Mouse (Mus musculus): Measurements from ENCODE around the gene Tspan17. TPM values are rescaled to one million over a fixed set of nuclear protein-coding genes. Genes with fewer than 3 reads are reported as not detected.

Tspan17 gene
- polyA plus RNA-seq (2017; shearing (Covaris generic)) = 10.9 TPM

DNA sequence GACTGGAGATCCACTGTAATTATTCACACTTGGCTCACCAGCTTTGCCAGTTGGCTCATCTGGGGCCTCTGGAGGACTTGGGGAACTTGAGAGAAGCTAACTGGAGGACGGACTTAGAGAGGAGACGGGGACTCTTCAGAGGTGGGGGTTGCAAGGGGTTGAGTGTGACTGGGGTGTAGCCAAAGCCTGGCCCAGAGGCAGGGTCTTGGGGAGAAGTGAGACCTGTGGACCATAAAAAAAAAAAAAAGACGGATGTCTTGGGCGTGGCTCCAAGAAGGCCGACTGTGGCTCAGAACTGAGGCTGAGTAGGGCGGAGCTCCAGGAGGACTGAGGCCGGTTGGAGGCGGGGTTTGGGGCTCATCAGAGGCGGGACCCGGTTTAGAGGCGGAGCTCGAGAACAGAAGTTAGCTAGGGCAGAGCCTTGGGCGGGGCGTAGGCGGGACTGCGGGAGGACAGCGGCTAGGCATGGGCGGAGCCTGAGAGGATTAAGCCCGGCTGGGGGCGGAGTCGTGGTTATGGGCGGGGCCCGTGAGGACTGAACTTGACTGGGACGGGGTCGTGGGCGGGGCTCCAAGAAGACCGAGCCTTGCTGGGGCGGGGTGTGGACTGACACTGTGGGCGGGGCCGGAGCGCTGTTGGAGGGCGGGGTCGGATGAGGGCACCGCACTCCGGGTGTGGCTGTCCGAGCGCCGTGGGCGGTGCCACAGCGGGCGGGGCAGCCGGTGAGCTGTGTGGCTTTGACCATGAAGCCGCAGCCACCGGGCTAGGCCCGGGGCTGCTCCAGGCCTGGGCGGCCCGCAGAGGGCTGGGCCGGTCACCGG lies at the start of gene Tspan17:
Gene Tspan17 (plus strand): TSS at position 638 of the 821 bp plus-strand sequence.

DNA sequence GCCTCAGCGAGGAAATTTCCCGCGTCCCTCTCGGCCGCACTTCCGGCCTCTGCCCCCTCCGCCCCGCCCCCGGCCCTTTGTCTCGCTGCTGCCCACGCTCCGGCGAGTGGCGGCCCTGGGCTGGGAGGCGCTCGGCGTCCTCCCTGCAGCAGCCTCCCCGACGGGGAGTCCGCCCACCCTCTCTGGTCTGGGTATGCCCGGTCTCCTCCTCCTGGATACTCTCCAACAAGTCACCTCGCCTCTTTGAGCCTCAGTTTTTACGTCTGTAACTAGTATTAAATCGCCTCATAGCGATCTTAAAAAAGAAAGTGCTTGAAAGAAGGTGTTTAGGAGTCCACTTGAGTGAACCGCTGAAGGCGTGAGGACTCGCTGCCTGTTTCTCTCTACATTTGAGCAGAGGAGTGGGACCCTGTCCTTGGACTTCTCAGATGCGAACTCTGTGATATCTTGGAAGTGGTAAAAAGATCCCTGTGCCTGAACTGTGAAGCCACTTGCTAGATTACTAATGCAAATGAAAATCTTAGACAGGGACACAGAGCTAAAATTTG lies 39.2 kb upstream of the Tspan17 start, which contains the start of gene Gprin1:
Gene Gprin1 (minus strand): TSS at position 11 of the 548 bp plus-strand sequence.

DNA sequence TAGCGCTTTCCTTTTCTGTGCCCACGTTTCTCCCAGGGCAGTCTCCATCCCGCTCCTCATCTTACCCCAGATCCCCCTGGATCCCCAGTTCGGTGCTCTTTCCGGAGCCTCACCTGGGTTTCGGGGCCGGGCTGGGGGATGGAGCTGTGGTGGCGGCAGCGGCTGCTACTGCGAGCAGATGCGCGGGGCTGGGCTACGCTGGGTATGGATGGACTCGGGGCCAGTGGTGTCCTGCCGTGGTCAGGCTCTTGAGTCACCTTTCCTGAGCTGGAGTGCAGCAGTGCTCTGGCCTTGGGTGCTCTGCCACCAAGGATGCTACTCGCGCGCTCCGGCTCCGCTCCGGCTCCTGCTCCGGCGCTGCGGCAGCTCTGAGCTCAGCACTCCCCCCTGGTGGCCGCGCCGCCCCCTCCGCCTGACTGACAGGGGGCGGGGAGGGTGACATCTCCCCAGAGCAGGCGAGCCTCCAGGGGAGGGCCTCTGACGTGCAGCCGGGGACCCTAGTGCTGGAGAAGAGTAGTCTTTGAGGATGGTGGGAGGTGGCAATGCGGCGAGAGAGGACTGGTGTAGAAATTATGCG lies 22.9 kb upstream of the Tspan17 start, which contains the start of gene Sncb:
Gene Sncb (minus strand): TSS at position 404 of the 577 bp plus-strand sequence.

DNA sequence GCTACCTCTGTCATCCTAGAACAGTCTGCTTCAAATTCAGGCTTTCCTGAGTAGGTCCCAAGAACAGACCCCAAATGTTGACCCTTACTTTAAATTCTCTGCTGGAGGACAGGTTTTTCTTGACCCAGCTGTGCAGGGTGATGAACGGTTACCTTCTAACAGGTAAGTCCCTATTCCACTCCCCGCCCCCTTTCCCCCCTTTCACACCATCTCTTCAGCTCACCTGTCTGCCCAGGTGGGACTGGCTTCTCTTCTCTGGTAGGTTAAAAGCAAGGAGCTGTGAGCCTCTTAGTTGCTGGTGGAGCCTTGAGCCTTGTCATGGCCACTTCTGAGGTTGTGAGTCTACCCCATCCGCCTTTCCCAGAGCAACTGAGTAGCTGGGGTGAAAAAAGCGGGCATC lies 5.5 kb upstream of the Tspan17 start, which contains the start of gene Eif4e1b:
Gene Eif4e1b (plus strand): TSS at position 301 of the 400 bp plus-strand sequence.

Other genes with a start within 250 kb of the Tspan17 start
- 101 TPM for gene 4833439L19Rik, start 223.9 kb upstream of the Tspan17 start, polyA plus RNA-seq (2017; shearing (Covaris generic))
- 12.9 TPM for gene Arl10, start 214.4 kb upstream of the Tspan17 start, polyA plus RNA-seq (2017; shearing (Covaris generic))
- 46.0 TPM for gene Nop16, start 199.3 kb upstream of the Tspan17 start, polyA plus RNA-seq (2017; shearing (Covaris generic))
- gene Higd2a, start 199.2 kb upstream of the Tspan17 start, polyA plus RNA-seq (2017; shearing (Covaris generic)) = 183 TPM
- 44.1 TPM for gene Cltb, start 178.0 kb upstream of the Tspan17 start, polyA plus RNA-seq (2017; shearing (Covaris generic))
- gene Faf2, start 167.6 kb upstream of the Tspan17 start, polyA plus RNA-seq (2017; shearing (Covaris generic)) = 120 TPM
- gene Rnf44, start 95.5 kb upstream of the Tspan17 start, polyA plus RNA-seq (2017; shearing (Covaris generic)) = 59.3 TPM
- gene Cdhr2, start 87.9 kb upstream of the Tspan17 start, polyA plus RNA-seq (2017; shearing (Covaris generic)) = not detected
- gene Gprin1, start 39.5 kb upstream of the Tspan17 start, polyA plus RNA-seq (2017; shearing (Covaris generic)) = not detected
- not detected for gene Sncb, start 22.8 kb upstream of the Tspan17 start, polyA plus RNA-seq (2017; shearing (Covaris generic))
- not detected for gene Eif4e1b, start 5.4 kb upstream of the Tspan17 start, polyA plus RNA-seq (2017; shearing (Covaris generic))
- gene Unc5a, start 160.0 kb downstream of the Tspan17 start, polyA plus RNA-seq (2017; shearing (Covaris generic)) = 1.00 TPM
- gene Hk3, start 232.0 kb downstream of the Tspan17 start, polyA plus RNA-seq (2017; shearing (Covaris generic)) = 1.6 TPM

Data from inflammation-experienced regulatory T-cells, adult 16 weeks (primary cell).